Mouse (Mus musculus): ENCODE results near the gene Gm7138.
"Not testable (repeated sequence)": the region's sequence is repeated elsewhere in the genome, so short reads cannot be mapped to it uniquely, and the experiment has no call there.

Gene Gm7138

GRCm38 (mm10) chr10:77741924-77742688 is 34.6 kb downstream of the Gm7138 start, which contains the start of gene Gm18596:
Gene Gm18596 (minus strand): TSS chr10:77742638.
- not testable (repeated sequence) for DNase-seq (ENCODE audit: low read depth)

DNA sequence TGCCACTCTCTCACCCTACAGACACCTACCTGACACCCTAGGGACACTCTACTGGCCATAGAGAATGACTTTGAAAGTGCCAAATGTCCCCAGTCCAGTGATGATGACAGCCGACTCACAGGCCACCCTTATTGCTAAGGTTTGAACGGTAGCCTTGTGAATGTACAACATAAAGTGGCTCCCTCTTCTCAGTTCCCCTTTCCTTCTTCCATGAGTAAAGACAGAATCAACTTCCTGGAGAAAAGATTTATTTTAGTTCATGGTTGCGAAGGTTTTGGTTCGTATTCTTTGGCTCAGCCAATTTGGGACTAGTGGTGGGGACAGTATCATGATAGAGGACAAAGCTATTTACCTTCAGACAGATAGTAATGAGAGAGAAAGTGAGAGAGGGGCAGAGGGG is 37.8 kb downstream of the Gm7138 start:
- DNase-seq (ENCODE audit: low read depth) = no peak

GRCm38 (mm10) chr10:77735928-77736327 is 40.8 kb downstream of the Gm7138 start:
- DNase-seq (ENCODE audit: low read depth) = no peak

- peak; percentile 39 for DNase-seq (ENCODE audit: low read depth)
Measured at GRCm38 (mm10) chr10:77729241-77729640, 47.5 kb downstream of the Gm7138 start.

DNA sequence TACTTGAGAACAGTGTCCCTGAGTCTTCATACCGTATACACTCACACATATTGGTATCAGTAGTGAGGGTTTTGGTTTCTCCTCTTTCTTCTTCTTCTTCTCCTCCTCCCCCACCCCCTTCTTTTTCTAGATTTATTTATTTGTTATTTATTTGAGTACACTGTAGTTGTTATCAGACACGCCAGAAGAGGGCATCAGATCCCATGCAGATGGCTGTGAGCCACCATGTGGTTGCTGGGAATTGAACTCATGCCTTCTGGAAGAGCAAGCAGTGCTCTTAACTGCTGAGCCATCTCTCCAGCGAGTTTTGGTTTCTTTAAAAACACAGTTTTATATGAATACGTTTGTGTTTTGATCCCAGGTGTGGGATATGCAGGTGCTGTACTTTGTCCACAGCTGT is 48.5 kb downstream of the Gm7138 start:
- DNase-seq (ENCODE audit: low read depth) = no peak
